Mouse (Mus musculus) adrenal gland, adult 8-10 months (tissue): ENCODE measurements around the gene Olfr1221. TPM values are rescaled to one million over a fixed set of nuclear protein-coding genes. Genes with fewer than 3 reads are reported as not detected.
"Not testable (repeated sequence)": the region's sequence is repeated elsewhere in the genome, so short reads cannot be mapped to it uniquely, and the experiment has no call there.

ENCODE experiments used
- DNase-seq: peaks from one replicate; pipeline ENCODE4 v3.0.0; 2022
- total RNA-seq, 4 experiments: library from RNA; stranded (reverse); gene quantifications; 2 replicates each; pipeline ENCODE4 v1.2.4; 2022

The Olfr1221 gene
- not detected for total RNA-seq

DNA sequence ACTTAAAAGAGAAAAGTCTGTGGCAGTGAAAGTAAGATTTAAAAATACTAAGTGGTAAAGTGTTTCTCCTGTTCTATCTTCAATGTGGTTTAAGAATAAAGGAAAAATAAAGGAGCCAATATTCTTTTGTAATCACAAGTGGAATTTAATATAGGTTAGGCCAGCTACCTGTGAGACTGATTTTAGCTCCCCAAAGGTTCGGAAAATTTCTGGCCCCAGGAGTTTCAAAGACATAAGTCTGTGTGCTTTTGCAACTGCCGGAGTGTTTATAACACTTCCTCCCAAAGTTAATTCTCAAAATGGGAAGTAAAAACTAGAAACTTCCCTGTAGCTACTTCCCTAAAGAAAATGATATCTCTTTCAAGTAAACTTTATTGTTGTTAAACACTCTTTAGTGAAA lies at the start of gene Olfr1221:
Gene Olfr1221, minus strand, starts transcription at position 101 of the 400 bp plus-strand sequence.
- DNase-seq: no peak

GRCm38 (mm10) chr2:89164711-89165110 lies 47.6 kb upstream of the Olfr1221 start:
- not testable (repeated sequence) for DNase-seq

DNA sequence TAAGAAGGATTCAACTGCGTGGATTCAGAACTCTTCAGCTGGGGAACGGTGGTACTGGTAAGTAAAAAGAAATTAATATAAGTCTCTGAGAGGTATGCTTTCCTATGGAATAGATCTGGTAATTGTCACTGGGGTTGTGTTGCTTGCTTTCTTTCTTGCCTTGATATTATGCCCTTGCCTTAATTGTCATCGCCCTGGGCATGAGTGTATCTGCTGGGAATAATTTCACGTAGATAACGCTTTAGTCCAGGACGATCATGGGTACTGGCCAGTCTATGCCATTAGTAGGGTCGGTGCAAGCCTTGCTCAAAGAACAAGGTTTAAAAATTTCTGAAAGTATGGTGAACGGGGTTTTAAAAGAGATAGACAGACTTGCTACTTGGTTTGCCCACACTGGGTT lies 46.9 kb upstream of the Olfr1221 start, which contains the start of gene Olfr1224-ps1:
Gene Olfr1224-ps1, minus strand, starts transcription at position 101 of the 400 bp plus-strand sequence.
- DNase-seq: not testable (repeated sequence)

- no peak for DNase-seq
Observed at GRCm38 (mm10) chr2:89151460-89151859, 34.4 kb upstream of the Olfr1221 start, which contains the start of gene Olfr1223. TSS of gene Olfr1223 (minus strand) at chr2:89151560.

DNA sequence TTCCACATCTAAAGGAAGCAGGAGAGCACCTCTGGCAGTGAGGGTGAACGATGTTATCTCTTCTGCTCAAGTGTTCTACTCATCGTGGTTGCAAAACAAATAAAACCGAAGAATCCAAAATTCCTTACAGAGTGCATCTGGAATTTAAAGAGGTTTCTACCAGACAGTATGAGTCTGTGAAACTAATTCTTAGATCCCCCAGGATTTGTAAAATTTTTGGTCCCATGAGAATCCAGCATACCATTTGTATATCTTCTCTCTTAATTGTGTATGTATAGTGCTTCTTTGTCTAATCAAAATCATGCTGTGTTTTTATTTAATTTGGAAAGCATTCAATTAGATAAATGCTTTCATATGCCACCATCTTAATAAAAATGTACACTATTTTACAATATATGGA lies 15.9 kb upstream of the Olfr1221 start, which contains the start of gene Olfr1222:
Gene Olfr1222, minus strand, starts transcription at position 101 of the 400 bp plus-strand sequence.
- no peak for DNase-seq

GRCm38 (mm10) chr2:89106735-89107134 lies 10.3 kb downstream of the Olfr1221 start, which contains the start of gene Olfr1220:
TSS of gene Olfr1220 (minus strand) at chr2:89106835.
- DNase-seq: no peak

- DNase-seq: no peak
Observed at GRCm38 (mm10) chr2:89105651-89106050, 11.4 kb downstream of the Olfr1221 start.

DNA sequence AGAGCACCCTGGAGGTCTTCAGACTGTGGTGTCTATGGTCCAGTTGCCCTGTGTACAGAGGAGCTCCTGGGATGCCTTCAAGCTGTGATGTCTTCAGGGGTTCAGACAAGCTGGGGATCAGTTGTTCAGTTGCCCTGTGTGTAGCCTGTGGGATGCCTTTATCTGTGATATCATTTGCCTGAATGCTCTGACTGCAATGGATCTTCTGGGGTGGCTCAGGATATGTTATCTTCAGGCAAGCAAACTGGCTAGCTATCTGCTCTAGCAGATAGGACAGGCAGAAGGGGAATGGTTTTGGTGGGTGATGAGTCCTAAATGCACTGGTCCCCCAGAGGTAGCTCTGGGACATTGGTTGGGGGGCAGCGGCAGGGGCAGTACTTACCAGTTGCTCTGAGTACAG lies 23.2 kb downstream of the Olfr1221 start:
- no peak for DNase-seq

GRCm38 (mm10) chr2:89083413-89083812 lies 33.7 kb downstream of the Olfr1221 start, which contains the start of gene Olfr1219:
TSS of gene Olfr1219 (minus strand) at chr2:89083513.
- no peak for DNase-seq

- DNase-seq: no peak
Observed at GRCm38 (mm10) chr2:89081487-89081886, 35.6 kb downstream of the Olfr1221 start.

DNA sequence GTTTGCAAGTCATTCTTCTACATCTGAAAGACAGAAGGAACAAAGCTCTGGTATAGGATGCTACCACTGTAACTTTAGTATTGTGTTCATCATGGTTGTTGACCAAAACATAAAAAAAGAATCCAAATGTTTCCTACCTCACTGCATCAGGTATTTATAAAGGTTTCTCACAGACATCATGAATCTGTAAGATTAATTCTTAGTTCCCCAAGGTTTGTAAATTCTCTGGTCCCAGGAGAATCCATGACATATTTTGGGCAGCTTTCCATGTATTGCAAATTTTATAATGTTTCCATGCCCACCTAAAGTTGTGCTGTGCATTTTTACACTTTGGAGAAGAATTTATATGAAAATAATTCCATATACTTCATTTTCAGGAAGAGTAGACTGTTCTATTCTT lies 56.0 kb downstream of the Olfr1221 start, which contains the start of gene Olfr1218:
Gene Olfr1218, minus strand, starts transcription at position 101 of the 400 bp plus-strand sequence.
- no peak for DNase-seq

Other genes with a start within 250 kb of the Olfr1221 start
- not detected for gene Olfr1208, start 215.0 kb downstream of the Olfr1221 start, total RNA-seq
- not detected for gene Olfr1209, start 202.1 kb downstream of the Olfr1221 start, total RNA-seq
- gene Olfr1211, start 179.2 kb downstream of the Olfr1221 start, total RNA-seq: not detected
- not detected for gene Olfr1212, start 163.3 kb downstream of the Olfr1221 start, total RNA-seq
- gene Gm13762, start 137.0 kb downstream of the Olfr1221 start, total RNA-seq: not detected
- gene Olfr1214, start 124.6 kb downstream of the Olfr1221 start, total RNA-seq: not detected
- gene Olfr1215, start 110.3 kb downstream of the Olfr1221 start, total RNA-seq: not detected
- not detected for gene Olfr1216, start 98.9 kb downstream of the Olfr1221 start, total RNA-seq
- gene Olfr1217, start 85.2 kb downstream of the Olfr1221 start, total RNA-seq: not detected
- not detected for gene Olfr1218, start 56.1 kb downstream of the Olfr1221 start, total RNA-seq
- not detected for gene Olfr1219, start 33.8 kb downstream of the Olfr1221 start, total RNA-seq
- not detected for gene Olfr1220, start 10.4 kb downstream of the Olfr1221 start, total RNA-seq
- gene Olfr1222, start 15.8 kb upstream of the Olfr1221 start, total RNA-seq: not detected
- not detected for gene Olfr1223, start 34.3 kb upstream of the Olfr1221 start, total RNA-seq
- gene Olfr1224-ps1, start 46.8 kb upstream of the Olfr1221 start, total RNA-seq: not detected
- gene Olfr1225, start 57.4 kb upstream of the Olfr1221 start, total RNA-seq: not detected
- not detected for gene Olfr1226, start 82.8 kb upstream of the Olfr1221 start, total RNA-seq
- gene Olfr1228, start 136.8 kb upstream of the Olfr1221 start, total RNA-seq: not detected
- gene Olfr1229, start 170.7 kb upstream of the Olfr1221 start, total RNA-seq: not detected
- gene Olfr1230, start 180.0 kb upstream of the Olfr1221 start, total RNA-seq: not detected
- gene Olfr1231, start 189.8 kb upstream of the Olfr1221 start, total RNA-seq: not detected
- not detected for gene Olfr1232, start 212.4 kb upstream of the Olfr1221 start, total RNA-seq
- not detected for gene Olfr1233, start 225.1 kb upstream of the Olfr1221 start, total RNA-seq
- gene Olfr1234, start 247.6 kb upstream of the Olfr1221 start, total RNA-seq: not detected